Mouse (Mus musculus): Measurements from ENCODE around the gene Kcnh1. TPM values are rescaled to one million over a fixed set of nuclear protein-coding genes. Genes with fewer than 3 reads are reported as not detected.

The Kcnh1 gene
- total and polyA plus RNA-seq, 2 experiments from 2014 or later, result 0.10 to 0.31 TPM

DNA sequence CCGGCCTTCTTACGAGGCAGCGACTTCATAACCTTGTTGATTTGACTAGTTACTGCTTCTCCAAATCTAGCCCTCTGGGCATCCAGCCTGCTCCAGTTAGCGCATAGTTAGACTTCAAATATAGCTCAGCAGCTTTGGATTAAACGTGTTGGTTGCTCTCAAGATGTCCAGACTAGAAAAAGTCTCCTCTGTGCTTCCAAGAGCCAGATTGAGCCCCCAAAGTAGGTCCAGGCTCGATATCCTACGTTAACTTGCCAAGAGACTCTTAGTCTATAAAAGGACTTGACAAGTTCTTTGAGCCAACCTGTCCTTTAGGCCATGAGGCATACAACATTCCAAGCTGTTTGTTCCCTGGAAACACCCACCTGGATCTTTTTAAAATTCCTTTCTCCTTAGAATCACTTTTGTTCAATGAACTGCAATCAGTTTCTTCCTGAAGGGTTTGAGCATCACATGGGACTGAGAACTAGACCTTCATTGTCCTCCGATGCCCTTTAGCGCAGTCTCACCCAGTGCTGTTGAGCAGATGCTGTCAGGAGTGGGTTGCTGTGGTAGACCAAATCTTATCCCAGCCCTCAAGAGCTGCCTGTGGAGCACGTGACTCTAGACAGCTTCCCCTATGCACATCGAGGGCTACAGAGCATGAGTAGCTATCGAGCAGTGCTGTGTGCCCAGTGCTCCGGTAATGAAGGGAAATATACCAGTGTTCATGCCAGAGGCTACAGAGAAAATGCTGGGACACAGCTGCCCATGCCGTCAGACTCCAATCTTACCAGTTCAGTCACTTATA is 231.0 kb downstream of the Kcnh1 start:
- H3K4me3 ChIP-seq (ENCODE audit: low read depth, low read length), result no peak overlapping the region
- no peak overlapping the region for H3K27ac ChIP-seq (ENCODE audit: low read depth)
- no peaks in the 10 kb centered on the region for H3K4me1 ChIP-seq (ENCODE audit: control insufficient read depth, insufficient read depth)
- H3K36me3 ChIP-seq (replicated peaks; ENCODE audit: control insufficient read depth, insufficient read depth, low read length), result no peaks in the 10 kb centered on the region
- 82% methylated on average over 14 of the region's 14 CpGs for WGBS
- DNase-seq (ENCODE audit: low spot score) (no peak), ATAC-seq (ENCODE audit: insufficient read depth, low read depth) (no peak)
- no peaks in the 10 kb centered on the region for H3K27me3 ChIP-seq (ENCODE audit: control insufficient read depth, insufficient read depth, low read length)
- TF ChIP-seq EP300 (IDR thresholded peaks at IDR 0.05; ENCODE audit: low read depth) (no peak), CTCF (IDR thresholded peaks at IDR 0.05; ENCODE audit: low read depth) (no peak)
- no peaks in the 10 kb centered on the region for H3K9me3 ChIP-seq (replicated peaks; ENCODE audit: control insufficient read depth, low read length)
- no peak overlapping the region for H3K4me2 ChIP-seq (ENCODE audit: low read depth, low read length)
- H3K9ac ChIP-seq (replicated peaks; ENCODE audit: low read depth, low read length), result no peak overlapping the region

DNA sequence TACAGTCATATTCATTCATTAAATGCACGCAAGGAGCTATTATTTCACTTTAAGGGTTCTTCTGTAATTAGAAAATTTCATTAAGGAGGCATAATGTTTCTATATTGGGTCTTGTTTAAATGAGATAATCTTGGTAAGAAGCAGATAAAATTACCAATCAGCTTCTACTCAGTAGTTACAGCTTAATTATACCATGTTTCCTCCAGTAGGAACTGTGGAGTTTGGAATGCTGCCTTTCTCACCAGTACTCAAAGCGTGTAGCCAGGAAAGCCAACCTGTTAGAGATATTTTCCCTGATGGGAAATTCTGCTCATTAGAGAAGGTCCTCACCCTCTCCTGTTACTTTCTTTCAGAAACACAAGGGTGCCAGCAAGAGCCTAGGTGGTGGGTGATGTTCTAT is 240.8 kb downstream of the Kcnh1 start:
- H3K4me3 ChIP-seq (ENCODE audit: low read depth, low read length), result no peak overlapping the region
- no peak overlapping the region for H3K9ac ChIP-seq (replicated peaks; ENCODE audit: low read depth, low read length)
- H3K4me1 ChIP-seq (ENCODE audit: control insufficient read depth, insufficient read depth), result no peaks in the 10 kb centered on the region
- no peak overlapping the region for H3K4me2 ChIP-seq (ENCODE audit: low read depth, low read length)
- no peaks in the 10 kb centered on the region for H3K36me3 ChIP-seq (replicated peaks; ENCODE audit: control insufficient read depth, insufficient read depth, low read length)
- TF ChIP-seq CTCF (IDR thresholded peaks at IDR 0.05; ENCODE audit: low read depth) (no peak), EP300 (IDR thresholded peaks at IDR 0.05; ENCODE audit: low read depth) (no peak)
- H3K27ac ChIP-seq (ENCODE audit: low read depth), result no peak overlapping the region
- 84% methylated on average over 2 of the region's 2 CpGs for WGBS
- DNase-seq (ENCODE audit: low spot score) (no peak), ATAC-seq (ENCODE audit: insufficient read depth, low read depth) (no peak)
- H3K27me3 ChIP-seq (ENCODE audit: control insufficient read depth, insufficient read depth, low read length), result no peaks in the 10 kb centered on the region
- H3K9me3 ChIP-seq (replicated peaks; ENCODE audit: control insufficient read depth, low read length), result no peaks in the 10 kb centered on the region

DNA sequence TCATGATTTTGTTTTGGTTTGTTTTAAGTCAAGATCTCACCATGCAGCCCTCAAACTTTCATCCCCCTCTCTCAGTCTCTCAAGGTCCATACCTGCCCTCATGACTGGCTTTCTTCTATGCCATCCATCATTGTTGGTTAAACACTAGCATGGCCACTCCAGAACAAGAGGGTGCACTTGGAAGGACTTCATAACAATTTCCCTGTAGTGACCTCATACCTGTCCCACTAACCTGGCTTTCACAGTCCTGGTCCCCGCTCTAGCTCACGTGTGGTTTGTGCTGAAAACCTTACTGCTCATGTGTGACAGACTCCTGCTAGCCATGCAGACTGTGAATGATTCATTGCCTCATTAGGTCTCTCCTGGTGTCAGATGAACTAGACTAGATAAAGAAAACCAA is 244.9 kb downstream of the Kcnh1 start:
- 0 out of 2 replicates have a peak, but pooled peaks cover 3% of the 10 kb centered on the region for H3K27me3 ChIP-seq (ENCODE audit: control insufficient read depth, insufficient read depth, low read length)
- 76% methylated on average over 2 of the region's 2 CpGs for WGBS
- no peak for ATAC-seq (ENCODE audit: insufficient read depth, low read depth)
- no peak overlapping the region for H3K9ac ChIP-seq (replicated peaks; ENCODE audit: low read depth, low read length)
- no peak overlapping the region for H3K4me3 ChIP-seq (ENCODE audit: low read depth, low read length)
- no peak overlapping the region for H3K4me2 ChIP-seq (ENCODE audit: low read depth, low read length)
- H3K36me3 ChIP-seq (replicated peaks; ENCODE audit: control insufficient read depth, insufficient read depth, low read length), result no peaks in the 10 kb centered on the region
- H3K4me1 ChIP-seq (ENCODE audit: control insufficient read depth, insufficient read depth), result no peaks in the 10 kb centered on the region
- no peak overlapping the region for H3K27ac ChIP-seq (ENCODE audit: low read depth)
- no peaks in the 10 kb centered on the region for H3K9me3 ChIP-seq (replicated peaks; ENCODE audit: control insufficient read depth, low read length)
- TF ChIP-seq EP300 (IDR thresholded peaks at IDR 0.05; ENCODE audit: low read depth) (no peak), CTCF (IDR thresholded peaks at IDR 0.05; ENCODE audit: low read depth) (no peak)
- DNase-seq (ENCODE audit: low spot score), result no peak

DNA sequence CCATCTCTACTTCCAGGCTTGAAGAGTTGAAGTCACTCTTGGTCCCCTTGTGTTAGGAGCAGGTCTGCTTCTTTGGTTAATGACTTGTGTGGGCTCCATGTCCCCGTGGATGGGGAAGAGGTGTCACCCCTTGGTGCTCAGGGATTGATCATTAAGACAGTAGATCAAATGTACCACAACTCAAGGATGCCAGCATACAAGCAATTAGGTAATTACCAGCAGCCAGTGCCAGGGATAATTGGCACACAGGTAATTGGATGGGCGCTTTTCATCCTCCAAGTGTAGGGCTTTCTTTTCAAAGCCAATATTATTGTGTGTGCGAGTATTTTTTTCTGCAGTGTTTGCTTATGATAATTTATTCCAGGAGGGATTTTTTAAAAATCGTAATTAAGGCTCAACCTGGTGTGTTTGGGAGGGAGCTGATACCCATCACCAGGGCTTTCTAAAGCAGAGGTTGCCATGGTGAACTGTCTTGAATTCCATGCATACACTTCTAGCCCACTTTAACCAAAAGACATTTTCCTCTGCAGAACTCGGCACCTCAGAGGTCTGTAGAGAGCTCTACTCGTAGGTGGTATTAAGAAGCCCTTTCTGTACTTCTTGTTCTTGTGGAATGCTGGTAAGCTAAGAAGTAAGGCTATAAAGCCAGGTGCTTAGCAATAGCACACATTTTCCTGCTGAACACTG is 248.7 kb downstream of the Kcnh1 start:
- Histone ChIP-seq H3K9me3 (replicated peaks; ENCODE audit: control insufficient read depth, low read length) (no peaks in the 10 kb centered on the region), H3K4me2 (ENCODE audit: low read depth, low read length) (no peak overlapping the region), H3K4me3 (ENCODE audit: low read depth, low read length) (no peak overlapping the region), H3K9ac (replicated peaks; ENCODE audit: low read depth, low read length) (no peak overlapping the region), H3K27me3 (ENCODE audit: control insufficient read depth, insufficient read depth, low read length) (0 out of 2 replicates have a peak, but pooled peaks cover 3% of the 10 kb centered on the region), H3K4me1 (ENCODE audit: control insufficient read depth, insufficient read depth) (no peaks in the 10 kb centered on the region), H3K36me3 (replicated peaks; ENCODE audit: control insufficient read depth, insufficient read depth, low read length) (no peaks in the 10 kb centered on the region), H3K27ac (ENCODE audit: low read depth) (no peak overlapping the region)
- TF ChIP-seq EP300 (IDR thresholded peaks at IDR 0.05; ENCODE audit: low read depth) (no peak), CTCF (IDR thresholded peaks at IDR 0.05; ENCODE audit: low read depth) (no peak)
- ATAC-seq (ENCODE audit: insufficient read depth, low read depth) (no peak), DNase-seq (ENCODE audit: low spot score) (no peak)
- 60% methylated on average over 6 of the region's 6 CpGs for WGBS

DNA sequence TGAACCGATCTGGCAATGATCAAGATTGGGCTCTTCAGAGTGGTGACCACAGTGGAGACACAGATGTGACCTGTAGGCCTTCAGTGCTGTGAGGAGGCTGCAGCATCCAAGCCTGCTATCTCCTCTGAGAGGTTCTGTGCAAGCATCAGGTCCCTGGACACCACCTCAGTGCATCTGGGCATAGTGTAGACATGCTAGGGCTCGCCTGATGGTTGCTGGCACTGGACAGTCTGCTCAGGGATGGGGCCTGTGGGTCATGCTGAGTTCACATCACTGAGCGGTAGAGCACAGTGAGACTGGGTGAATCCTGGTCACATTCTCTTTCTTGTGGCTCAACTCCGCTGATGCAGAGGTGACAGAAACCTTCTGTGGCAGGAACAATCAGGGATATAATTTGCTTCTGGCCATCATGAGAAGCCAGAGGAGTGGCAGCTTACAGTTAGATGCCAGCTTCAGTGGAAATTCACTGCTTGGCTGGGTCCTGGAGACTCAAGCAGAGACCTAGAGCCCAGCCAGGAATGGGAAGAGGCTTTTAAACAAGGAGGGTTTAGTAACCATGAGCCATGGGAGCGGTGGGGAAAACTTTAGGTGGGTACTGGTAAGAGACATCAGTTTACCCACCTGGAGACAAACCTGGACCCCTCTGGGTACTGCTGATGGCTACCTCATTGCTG is 252.3 kb downstream of the Kcnh1 start:
- ATAC-seq (ENCODE audit: insufficient read depth, low read depth) (no peak), DNase-seq (ENCODE audit: low spot score) (no peak)
- TF ChIP-seq EP300 (IDR thresholded peaks at IDR 0.05; ENCODE audit: low read depth) (no peak), CTCF (IDR thresholded peaks at IDR 0.05; ENCODE audit: low read depth) (no peak)
- Histone ChIP-seq H3K36me3 (replicated peaks; ENCODE audit: control insufficient read depth, insufficient read depth, low read length) (no peaks in the 10 kb centered on the region), H3K4me1 (ENCODE audit: control insufficient read depth, insufficient read depth) (no peaks in the 10 kb centered on the region), H3K27ac (ENCODE audit: low read depth) (no peak overlapping the region), H3K27me3 (ENCODE audit: control insufficient read depth, insufficient read depth, low read length) (0 out of 2 replicates have a peak, but pooled peaks cover 3% of the 10 kb centered on the region), H3K4me2 (ENCODE audit: low read depth, low read length) (no peak overlapping the region), H3K4me3 (ENCODE audit: low read depth, low read length) (no peak overlapping the region), H3K9ac (replicated peaks; ENCODE audit: low read depth, low read length) (no peak overlapping the region), H3K9me3 (replicated peaks; ENCODE audit: control insufficient read depth, low read length) (no peaks in the 10 kb centered on the region)
- 82% methylated on average over 5 of the region's 5 CpGs for WGBS

All from heart, postnatal 0 days (tissue).